Mouse (Mus musculus): Measurements from ENCODE around the gene Hspa4l. TPM values are rescaled to one million over a fixed set of nuclear protein-coding genes. Genes with fewer than 3 reads are reported as not detected.
A peak's percentile ranks its signal among the peaks of the same experiment; 100 is the strongest.

The Hspa4l gene
- polyA plus RNA-seq, 1 experiment, result 15.3 TPM

- TF ChIP-seq CEBPB (IDR thresholded peaks at IDR 0.05; ENCODE audit: insufficient read depth, poor library complexity, severe bottlenecking) (no peak), TCF3 (IDR thresholded peaks at IDR 0.05; ENCODE audit: insufficient read length, low read depth) (peak; percentile 45), MYOD1 (IDR thresholded peaks at IDR 0.05; ENCODE audit: control insufficient read depth in 1 of 3, insufficient read length in 2 of 3, low read depth in 2 of 3) (peak in 2 of 3 experiments; percentile 97 to 99), MYOG (IDR thresholded peaks at IDR 0.05; ENCODE audit: control insufficient read depth in 1 of 3, insufficient read depth in 1 of 3, insufficient read length in 2 of 3, low read depth in 2 of 3) (peak; percentile 10 to 98 (median 97))
- H3K36me3 ChIP-seq (ENCODE audit: control insufficient read depth, insufficient read depth), result no peaks in the 10 kb centered on the region
- H3K79me2 ChIP-seq (ENCODE audit: control insufficient read depth, insufficient read depth), result peaks cover 45% of the 10 kb centered on the region
- H3K27me3 ChIP-seq (ENCODE audit: control insufficient read depth, insufficient read depth, insufficient read length), result no peaks in the 10 kb centered on the region
- H3K4me3 ChIP-seq, result peak overlapping the region; percentile 84
- peak overlapping the region; percentile 71 for H3K4me2 ChIP-seq (ENCODE audit: low read depth)
- peak overlapping the region; percentile 58 for H3ac ChIP-seq (ENCODE audit: control insufficient read depth, insufficient read length)
Measured at GRCm38 (mm10) chr3:40745661-40746547, 1.6 kb downstream of the Hspa4l start.

GRCm38 (mm10) chr3:40760746-40761145 lies 16.5 kb downstream of the Hspa4l start:
- Histone ChIP-seq H3ac (ENCODE audit: control insufficient read depth, insufficient read length) (no peak overlapping the region), H3K4me2 (ENCODE audit: low read depth) (peak overlapping the region; percentile 56), H3K4me3 (no peak overlapping the region), H3K36me3 (ENCODE audit: control insufficient read depth, insufficient read depth) (peaks cover 53% of the 10 kb centered on the region), H3K79me2 (ENCODE audit: control insufficient read depth, insufficient read depth) (no peaks in the 10 kb centered on the region), H3K27me3 (ENCODE audit: control insufficient read depth, insufficient read depth, insufficient read length) (no peaks in the 10 kb centered on the region)
- no peak for TF ChIP-seq REST (IDR thresholded peaks at IDR 0.05; ENCODE audit: insufficient read depth, insufficient read length)

- TF ChIP-seq POLR2AphosphoS2 (IDR thresholded peaks at IDR 0.05; ENCODE audit: insufficient read length, low read depth) (no peak), MYOG (IDR thresholded peaks at IDR 0.05; ENCODE audit: control insufficient read depth in 1 of 3, insufficient read depth in 1 of 3, insufficient read length in 2 of 3, low read depth in 2 of 3) (peak in 2 of 3 experiments; percentile 48 to 67), MYOD1 (IDR thresholded peaks at IDR 0.05; ENCODE audit: control insufficient read depth in 1 of 3, insufficient read length in 2 of 3, low read depth in 2 of 3) (peak in 2 of 3 experiments; percentile 76 to 92)
- Histone ChIP-seq H3K4me2 (ENCODE audit: low read depth) (no peak overlapping the region), H3ac (ENCODE audit: control insufficient read depth, insufficient read length) (no peak overlapping the region), H3K36me3 (ENCODE audit: control insufficient read depth, insufficient read depth) (peaks cover 55% of the 10 kb centered on the region), H3K79me2 (ENCODE audit: control insufficient read depth, insufficient read depth) (no peaks in the 10 kb centered on the region), H3K27me3 (ENCODE audit: control insufficient read depth, insufficient read depth, insufficient read length) (no peaks in the 10 kb centered on the region), H3K4me3 (no peak overlapping the region)
Measured at GRCm38 (mm10) chr3:40761312-40761711, 17.0 kb downstream of the Hspa4l start.

- peaks cover 36% of the 10 kb centered on the region for H3K36me3 ChIP-seq (ENCODE audit: control insufficient read depth, insufficient read depth)
- H3K4me3 ChIP-seq, result no peak overlapping the region
- H3K4me2 ChIP-seq (ENCODE audit: low read depth), result no peak overlapping the region
- no peak for TF ChIP-seq REST (IDR thresholded peaks at IDR 0.05; ENCODE audit: insufficient read depth, insufficient read length)
- no peak for TF ChIP-seq MYOG (IDR thresholded peaks at IDR 0.05; ENCODE audit: control insufficient read depth in 1 of 3, insufficient read depth in 1 of 3, insufficient read length in 2 of 3, low read depth in 2 of 3)
- no peak for TF ChIP-seq USF1 (IDR thresholded peaks at IDR 0.05; ENCODE audit: low read depth)
- TF ChIP-seq TCF3 (IDR thresholded peaks at IDR 0.05; ENCODE audit: insufficient read length, low read depth), result no peak
- no peak for TF ChIP-seq MAX (IDR thresholded peaks at IDR 0.05; ENCODE audit: low read depth)
- TF ChIP-seq E2F4 (IDR thresholded peaks at IDR 0.05; ENCODE audit: insufficient read depth), result no peak
- no peak for TF ChIP-seq POLR2AphosphoS2 (IDR thresholded peaks at IDR 0.05; ENCODE audit: insufficient read length, low read depth)
- no peak for TF ChIP-seq MYOD1 (IDR thresholded peaks at IDR 0.05; ENCODE audit: control insufficient read depth in 1 of 3, insufficient read length in 2 of 3, low read depth in 2 of 3)
- TF ChIP-seq TCF12 (IDR thresholded peaks at IDR 0.05; ENCODE audit: insufficient read depth, poor library complexity, severe bottlenecking), result no peak
- TF ChIP-seq POLR2A (IDR thresholded peaks at IDR 0.05; ENCODE audit: insufficient read length, low read depth), result no peak
- TF ChIP-seq SRF (IDR thresholded peaks at IDR 0.05; ENCODE audit: control insufficient read depth, insufficient read length, low read depth), result no peak
- TF ChIP-seq CEBPB (IDR thresholded peaks at IDR 0.05; ENCODE audit: insufficient read depth, poor library complexity, severe bottlenecking), result no peak
- no peaks in the 10 kb centered on the region for H3K79me2 ChIP-seq (ENCODE audit: control insufficient read depth, insufficient read depth)
- no peak overlapping the region for H3ac ChIP-seq (ENCODE audit: control insufficient read depth, insufficient read length)
- H3K27me3 ChIP-seq (ENCODE audit: control insufficient read depth, insufficient read depth, insufficient read length), result no peaks in the 10 kb centered on the region
Measured at GRCm38 (mm10) chr3:40793783-40794182, 49.5 kb downstream of the Hspa4l start.

GRCm38 (mm10) chr3:40798054-40798453 lies 53.8 kb downstream of the Hspa4l start:
- Histone ChIP-seq H3K27me3 (ENCODE audit: control insufficient read depth, insufficient read depth, insufficient read length) (no peaks in the 10 kb centered on the region), H3K4me3 (no peak overlapping the region), H3ac (ENCODE audit: control insufficient read depth, insufficient read length) (no peak overlapping the region), H3K4me2 (ENCODE audit: low read depth) (no peak overlapping the region), H3K36me3 (ENCODE audit: control insufficient read depth, insufficient read depth) (peaks cover 5% of the 10 kb centered on the region), H3K79me2 (ENCODE audit: control insufficient read depth, insufficient read depth) (peaks cover 29% of the 10 kb centered on the region)
- TF ChIP-seq USF1 (IDR thresholded peaks at IDR 0.05; ENCODE audit: low read depth) (no peak), TCF12 (IDR thresholded peaks at IDR 0.05; ENCODE audit: insufficient read depth, poor library complexity, severe bottlenecking) (no peak), TCF3 (IDR thresholded peaks at IDR 0.05; ENCODE audit: insufficient read length, low read depth) (no peak), REST (IDR thresholded peaks at IDR 0.05; ENCODE audit: insufficient read depth, insufficient read length) (no peak), CEBPB (IDR thresholded peaks at IDR 0.05; ENCODE audit: insufficient read depth, poor library complexity, severe bottlenecking) (no peak), MAX (IDR thresholded peaks at IDR 0.05; ENCODE audit: low read depth) (no peak), POLR2A (IDR thresholded peaks at IDR 0.05; ENCODE audit: insufficient read length, low read depth) (no peak), E2F4 (IDR thresholded peaks at IDR 0.05; ENCODE audit: insufficient read depth) (no peak), MYOG (IDR thresholded peaks at IDR 0.05; ENCODE audit: control insufficient read depth in 1 of 3, insufficient read depth in 1 of 3, insufficient read length in 2 of 3, low read depth in 2 of 3) (no peak), MYOD1 (IDR thresholded peaks at IDR 0.05; ENCODE audit: control insufficient read depth in 1 of 3, insufficient read length in 2 of 3, low read depth in 2 of 3) (no peak)

Data from myocyte (in vitro differentiated cells).